Mouse (Mus musculus) lung, postnatal 0 days (tissue): ENCODE data around the gene 2010111I01Rik.

Experiments used
- CTCF ChIP-seq: IDR thresholded peaks from 2 replicates; pipeline ENCODE4 v1.5.1; 2016; ENCODE audit warnings: antibody characterized with exemption, mild to moderate bottlenecking
- EP300 ChIP-seq: IDR thresholded peaks from 2 replicates; pipeline ENCODE4 v1.6.1; 2016; ENCODE audit warnings: antibody characterized with exemption, mild to moderate bottlenecking, control low read depth

DNA sequence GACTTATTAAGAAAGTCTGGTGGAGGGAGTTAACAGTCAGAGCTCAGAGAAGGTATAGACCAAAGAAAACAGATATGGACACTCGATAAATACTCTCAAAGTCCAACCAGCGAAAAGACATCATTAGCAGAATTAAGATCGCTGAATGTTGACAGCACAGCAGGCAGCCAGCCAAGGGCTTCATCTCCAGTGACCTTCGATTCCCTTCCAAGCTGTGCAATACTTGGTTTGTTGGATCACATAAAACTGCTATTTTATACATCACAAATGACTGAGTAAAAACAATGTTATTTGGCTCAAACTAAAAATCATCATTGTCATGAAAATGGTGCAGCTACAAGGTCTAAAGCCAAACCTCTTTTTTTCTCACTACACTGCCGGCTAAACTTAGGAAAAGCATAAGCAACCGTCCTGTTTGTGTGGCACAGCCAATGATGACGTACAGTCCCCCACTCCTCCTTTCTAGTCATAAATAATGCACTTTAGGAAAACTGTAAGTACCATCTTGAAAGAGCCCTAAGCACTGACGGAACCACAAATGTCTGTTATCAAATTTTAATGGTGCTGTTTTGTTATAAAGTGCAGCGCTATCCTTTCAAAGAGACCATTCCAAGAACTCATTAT lies 34.8 kb upstream of the 2010111I01Rik start:
- TF ChIP-seq EP300 (peak; percentile 28; the same call in 1 of the 2 replicates), CTCF (no peak)
